Mouse (Mus musculus): ENCODE measurements around the gene Mtcl1. TPM values are rescaled to one million over a fixed set of nuclear protein-coding genes. Genes with fewer than 3 reads are reported as not detected.

The Mtcl1 gene
- polyA plus RNA-seq, 1 experiment: 35.6 TPM

DNA sequence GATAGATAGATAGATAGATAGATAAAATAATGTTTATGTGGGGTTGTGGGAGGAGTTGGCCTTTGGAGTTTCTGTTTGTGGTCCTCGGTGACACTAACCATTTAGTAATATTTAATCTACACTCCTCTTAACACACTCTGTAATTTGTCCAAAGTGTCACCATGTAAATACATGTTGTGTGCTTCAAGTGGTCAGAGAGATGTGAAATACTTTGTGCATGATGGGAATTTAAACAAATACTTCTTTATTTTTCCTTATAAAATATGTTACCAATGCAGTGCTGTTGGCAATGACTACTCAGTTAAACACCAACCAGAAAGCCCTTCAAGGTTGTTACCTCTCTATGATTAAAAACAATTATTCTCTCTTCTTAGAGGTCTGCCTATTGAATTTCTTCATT is 83.9 kb downstream of the Mtcl1 start:
- DNase-seq (ENCODE audit: extremely low spot score in 1 of 2, low spot score in 1 of 2): no peak

GRCm38 (mm10) chr17:66365293-66365642 is 84.3 kb downstream of the Mtcl1 start:
- no peak for DNase-seq (ENCODE audit: extremely low spot score in 1 of 2, low spot score in 1 of 2)

GRCm38 (mm10) chr17:66364525-66365292 is 84.8 kb downstream of the Mtcl1 start:
- DNase-seq (ENCODE audit: extremely low spot score in 1 of 2, low spot score in 1 of 2): peak in 1 of 2 experiments; percentile 76

DNA sequence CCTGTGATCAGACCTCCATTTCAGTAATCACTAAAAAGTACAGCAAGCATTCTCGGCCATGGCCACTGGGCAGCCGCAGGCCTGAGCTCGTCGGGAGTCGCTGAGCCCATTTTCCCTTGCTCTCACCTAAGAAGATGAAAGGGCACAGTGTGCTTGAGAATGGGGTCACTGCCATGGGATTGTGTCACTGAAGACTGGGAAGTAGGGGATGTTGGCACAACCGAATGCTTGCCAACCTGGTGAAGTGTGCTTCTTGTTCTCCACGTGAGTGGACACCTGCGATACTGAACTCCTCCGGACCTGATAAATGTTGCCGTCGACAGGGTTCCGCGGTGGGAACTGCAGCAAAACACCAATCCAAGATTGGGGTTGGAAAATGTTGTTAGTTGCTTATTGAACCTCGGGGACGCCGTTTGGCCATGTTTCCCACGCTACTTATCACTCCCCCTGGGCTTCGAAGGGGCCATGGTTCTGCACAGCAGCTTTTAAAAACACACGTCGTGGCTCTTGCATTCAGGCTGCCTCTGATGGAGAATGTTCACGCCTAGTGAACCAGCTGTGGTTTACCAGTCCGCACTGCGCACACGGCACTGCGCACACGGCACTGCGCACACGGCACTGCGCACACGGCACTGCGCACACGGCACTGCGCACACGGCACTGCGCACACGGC is 85.6 kb downstream of the Mtcl1 start:
- DNase-seq (ENCODE audit: extremely low spot score in 1 of 2, low spot score in 1 of 2): no peak

DNA sequence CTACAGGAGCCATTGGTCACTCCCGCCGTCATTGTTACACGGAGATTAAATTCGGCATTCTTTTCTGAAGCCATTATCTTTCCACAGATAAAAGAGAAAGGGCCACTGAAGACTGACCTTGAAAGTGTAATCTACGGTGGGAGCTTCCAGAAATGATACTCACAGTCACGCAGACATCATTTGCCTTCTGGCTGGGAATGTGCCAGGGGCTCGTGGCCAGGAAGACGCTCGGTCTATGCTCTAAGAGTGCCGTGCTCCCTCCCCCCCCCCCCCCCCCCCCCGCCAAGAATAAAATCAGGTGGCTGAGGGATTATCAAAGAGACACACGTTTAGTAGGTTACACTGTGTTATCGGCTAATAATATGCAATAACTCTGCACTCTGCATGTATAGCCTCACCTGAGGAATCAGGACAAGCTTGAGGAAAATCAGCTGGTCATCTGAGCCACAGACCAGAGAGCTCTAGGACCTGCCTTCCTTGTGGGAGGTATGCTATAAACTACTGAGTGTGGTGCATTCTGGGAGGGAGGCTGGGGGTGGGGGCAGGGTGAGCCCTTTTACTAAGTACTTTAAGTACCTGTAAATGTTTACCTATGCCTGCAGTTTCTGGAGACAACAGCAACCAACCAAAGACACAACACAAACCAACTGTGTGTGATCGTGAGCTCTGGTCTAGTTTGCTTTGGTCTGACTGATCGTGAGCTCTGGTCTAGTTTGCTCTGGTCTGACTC is 87.1 kb downstream of the Mtcl1 start:
- DNase-seq (ENCODE audit: extremely low spot score in 1 of 2, low spot score in 1 of 2): no peak

DNA sequence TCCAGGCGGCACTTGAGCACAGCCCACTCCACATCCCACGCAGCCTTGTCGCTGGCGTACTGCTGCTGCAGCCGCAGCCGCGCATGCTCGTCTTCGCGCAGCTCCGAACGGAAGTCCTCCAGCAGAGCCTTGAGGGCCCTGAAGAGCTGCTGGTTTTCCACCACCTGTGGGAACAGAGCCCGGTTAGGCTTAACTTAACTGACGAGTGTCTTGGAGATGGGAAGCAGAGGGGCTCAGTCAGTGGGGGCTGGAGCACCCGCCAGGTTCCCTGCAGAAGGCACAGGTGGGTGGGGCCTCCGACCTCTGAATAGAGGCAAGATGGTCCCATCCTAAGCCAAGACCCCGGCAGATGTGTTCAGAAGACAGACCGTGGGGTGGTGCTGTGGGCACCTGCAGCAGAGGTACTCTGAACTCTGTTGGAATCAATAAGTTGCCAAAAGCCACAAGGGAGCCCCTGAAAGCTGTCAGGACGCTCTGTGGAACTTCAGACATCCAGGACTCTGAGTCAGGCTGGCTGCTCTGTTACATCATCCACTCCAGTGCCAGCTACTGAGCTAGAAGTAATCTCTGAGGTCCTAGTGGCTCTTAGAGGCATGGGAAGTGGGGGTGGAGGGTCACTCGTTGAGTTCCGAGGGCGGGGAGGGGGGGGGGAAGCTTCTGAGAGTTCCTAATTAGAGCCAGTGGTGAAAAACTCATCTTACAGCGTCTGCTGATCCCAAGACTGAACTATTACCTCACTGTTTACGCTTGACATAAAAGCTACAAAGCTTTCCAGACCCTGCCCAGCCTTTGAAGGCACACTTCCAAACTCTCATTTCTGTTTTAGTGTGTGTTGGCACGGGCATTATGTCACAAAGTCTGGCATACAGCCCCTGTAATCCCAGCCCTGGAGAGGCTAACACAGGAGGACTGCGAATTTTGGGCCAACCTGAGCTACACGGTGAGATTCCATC is 91.2 kb downstream of the Mtcl1 start:
- peak in 1 of 2 experiments; percentile 61 for DNase-seq (ENCODE audit: extremely low spot score in 1 of 2, low spot score in 1 of 2)

DNA sequence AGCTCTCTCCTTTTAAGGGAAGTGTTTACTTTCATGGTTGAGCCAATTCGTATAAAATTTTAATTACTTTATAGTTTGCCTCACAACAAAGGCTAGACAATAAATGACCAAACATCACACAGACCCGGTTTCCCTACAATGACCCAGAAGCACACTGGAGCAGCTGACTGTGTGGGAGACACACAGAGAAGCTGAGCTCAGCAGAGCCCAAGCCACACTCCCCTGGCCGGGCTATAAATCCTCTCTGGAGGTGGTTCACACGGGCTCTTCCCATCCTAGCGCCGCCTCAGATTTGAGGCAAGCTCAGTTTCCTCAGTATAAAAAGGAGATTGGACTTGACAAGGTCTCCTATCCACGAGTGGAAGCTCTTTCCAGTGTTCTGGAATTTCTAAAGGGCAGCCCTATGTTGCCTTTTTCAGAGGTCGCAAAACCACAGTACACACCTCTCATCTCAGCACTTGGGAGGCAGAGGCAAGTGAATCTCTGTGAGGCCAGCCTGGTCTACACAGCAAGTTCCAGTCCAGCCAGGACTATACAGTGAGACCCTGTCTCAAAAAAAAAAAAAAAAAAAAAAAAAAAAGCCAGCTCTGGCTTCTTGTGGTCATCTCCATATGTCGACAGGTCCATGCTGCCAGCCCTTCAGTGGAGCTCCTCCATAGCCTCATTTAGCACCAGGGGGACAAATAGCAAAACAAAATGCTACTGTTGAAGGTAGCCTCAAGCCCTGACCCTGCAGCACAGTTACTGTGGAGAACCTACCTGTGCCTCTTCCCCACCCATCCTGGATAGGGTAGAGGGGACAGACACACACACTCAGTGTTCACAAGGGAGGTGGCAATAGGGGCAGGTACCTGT is 92.2 kb downstream of the Mtcl1 start:
- no peak for DNase-seq (ENCODE audit: extremely low spot score in 1 of 2, low spot score in 1 of 2)

DNA sequence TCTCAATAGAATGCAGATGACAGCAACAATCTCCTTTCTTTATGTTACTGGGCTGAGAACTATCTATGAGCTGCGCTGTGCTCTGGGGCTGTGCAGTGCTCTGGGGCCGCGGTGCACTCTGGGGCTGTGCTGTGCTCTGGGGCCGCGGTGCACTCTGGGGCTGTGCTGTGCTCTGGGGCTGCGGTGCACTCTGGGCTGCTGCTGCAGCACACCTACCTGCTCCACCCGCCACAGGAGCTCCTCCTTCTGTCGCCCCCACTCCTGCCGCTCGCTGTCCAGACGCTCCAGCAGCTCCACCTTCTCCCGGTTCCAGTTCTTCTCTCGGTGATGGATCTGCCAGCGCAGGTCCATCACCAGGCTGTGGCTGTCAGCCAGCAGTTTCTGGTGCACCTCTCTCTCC is 95.6 kb downstream of the Mtcl1 start:
- DNase-seq (ENCODE audit: extremely low spot score in 1 of 2, low spot score in 1 of 2): no peak

DNA sequence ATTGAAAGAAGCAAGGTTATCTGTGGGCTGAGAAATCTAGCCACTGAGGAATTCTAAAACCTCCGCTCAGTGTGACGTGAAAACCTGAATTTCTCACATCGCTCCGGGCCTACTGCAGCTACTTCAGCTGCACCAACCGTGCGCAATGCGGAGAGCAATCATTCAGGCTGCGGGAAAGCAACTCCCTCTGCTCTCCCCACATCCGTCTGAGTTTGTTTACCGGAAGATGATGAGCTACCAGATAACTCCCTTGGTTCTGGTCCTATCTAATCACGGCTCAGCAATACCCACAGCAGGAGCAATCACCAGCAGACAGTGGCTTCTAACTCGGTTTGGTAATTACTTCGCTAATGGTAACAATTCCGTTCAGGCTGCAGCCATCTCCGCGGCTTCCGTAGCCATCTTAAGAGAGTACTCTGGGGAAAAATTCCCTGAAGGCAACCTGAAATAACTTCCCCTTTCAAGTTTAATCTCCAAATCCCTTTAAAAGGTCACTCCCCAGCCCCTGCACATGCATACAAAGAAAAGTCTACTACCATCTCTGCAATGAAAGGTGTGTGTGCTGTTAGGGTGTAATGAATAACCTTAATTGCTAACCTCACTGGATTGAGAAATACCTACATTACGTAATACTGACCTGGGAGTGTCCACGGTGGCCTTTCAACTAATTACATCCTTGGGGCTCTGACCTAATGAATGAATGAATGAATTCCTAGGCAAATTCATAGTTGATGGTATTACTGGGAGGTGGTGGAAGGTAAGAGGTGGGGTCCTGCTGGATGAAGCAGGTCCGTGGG is 96.5 kb downstream of the Mtcl1 start:
- DNase-seq (ENCODE audit: extremely low spot score in 1 of 2, low spot score in 1 of 2): no peak

GRCm38 (mm10) chr17:66352219-66352618 is 97.3 kb downstream of the Mtcl1 start:
- DNase-seq (ENCODE audit: extremely low spot score in 1 of 2, low spot score in 1 of 2): peak in 1 of 2 experiments; percentile 53

DNA sequence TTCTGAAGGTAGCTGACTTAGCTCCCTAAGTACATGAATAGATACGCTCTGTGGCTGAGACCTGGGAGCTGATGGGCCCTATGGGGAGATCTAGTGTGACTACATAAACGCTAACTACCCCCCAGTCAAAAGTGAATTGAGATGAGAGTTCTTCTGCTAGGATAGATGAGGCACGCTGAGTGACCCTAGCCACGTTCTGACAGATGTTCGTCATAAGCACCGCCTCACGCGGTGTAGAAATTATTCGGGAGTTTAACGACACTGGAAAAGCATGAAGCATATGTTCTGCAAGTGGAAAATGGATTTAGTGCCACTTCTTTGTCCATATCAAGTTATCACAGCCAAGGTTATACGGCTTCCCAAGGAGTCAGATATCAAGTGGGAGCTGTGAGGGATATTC is 98.9 kb downstream of the Mtcl1 start:
- no peak for DNase-seq (ENCODE audit: extremely low spot score in 1 of 2, low spot score in 1 of 2)

- DNase-seq (ENCODE audit: extremely low spot score in 1 of 2, low spot score in 1 of 2): peak; percentile 83 to 91
Observed at GRCm38 (mm10) chr17:66350127-66350526, 99.4 kb downstream of the Mtcl1 start.

DNA sequence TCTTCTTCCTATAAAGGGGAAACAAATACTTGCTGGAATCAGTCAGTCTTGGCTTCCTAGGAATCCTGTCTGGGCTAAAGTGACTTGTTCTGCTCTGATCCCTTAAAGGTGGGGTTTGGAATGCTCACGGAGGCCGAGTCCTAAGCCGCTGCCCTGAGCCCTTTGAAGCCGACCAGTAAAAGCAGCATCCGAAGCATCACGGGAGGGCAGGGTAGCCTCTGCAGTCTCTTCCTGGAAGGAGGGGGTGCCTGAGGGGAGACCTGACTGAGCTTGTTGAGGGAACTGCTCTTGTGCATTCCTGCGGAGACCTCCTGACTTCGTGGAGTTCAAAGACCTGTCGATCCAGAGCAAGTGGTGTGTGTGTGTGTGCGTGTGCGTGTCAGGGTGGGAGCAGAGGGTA is 103.2 kb downstream of the Mtcl1 start:
- DNase-seq (ENCODE audit: extremely low spot score in 1 of 2, low spot score in 1 of 2): no peak

DNA sequence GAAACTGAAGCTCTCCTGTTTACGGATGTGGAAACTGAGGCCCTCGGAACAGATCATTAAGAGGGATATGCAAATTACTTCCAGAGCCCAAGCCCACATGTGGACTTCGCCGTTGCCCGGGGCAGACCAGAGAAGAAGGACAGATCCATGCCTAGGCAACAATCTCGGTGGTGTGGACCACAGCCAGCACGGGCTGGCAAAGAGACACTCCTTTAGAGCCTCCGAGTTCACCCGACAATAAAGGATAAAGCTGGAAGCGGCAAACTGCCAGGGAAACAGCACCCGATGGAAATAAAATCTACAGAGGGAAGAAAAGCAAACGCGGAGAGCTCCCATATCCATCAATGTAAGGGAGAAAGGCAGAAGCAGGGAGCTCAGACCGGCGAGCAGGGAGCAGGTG is 103.9 kb downstream of the Mtcl1 start:
- DNase-seq (ENCODE audit: extremely low spot score in 1 of 2, low spot score in 1 of 2): no peak

- DNase-seq (ENCODE audit: extremely low spot score in 1 of 2, low spot score in 1 of 2): no peak
Observed at GRCm38 (mm10) chr17:66342932-66343331, 106.6 kb downstream of the Mtcl1 start.

DNA sequence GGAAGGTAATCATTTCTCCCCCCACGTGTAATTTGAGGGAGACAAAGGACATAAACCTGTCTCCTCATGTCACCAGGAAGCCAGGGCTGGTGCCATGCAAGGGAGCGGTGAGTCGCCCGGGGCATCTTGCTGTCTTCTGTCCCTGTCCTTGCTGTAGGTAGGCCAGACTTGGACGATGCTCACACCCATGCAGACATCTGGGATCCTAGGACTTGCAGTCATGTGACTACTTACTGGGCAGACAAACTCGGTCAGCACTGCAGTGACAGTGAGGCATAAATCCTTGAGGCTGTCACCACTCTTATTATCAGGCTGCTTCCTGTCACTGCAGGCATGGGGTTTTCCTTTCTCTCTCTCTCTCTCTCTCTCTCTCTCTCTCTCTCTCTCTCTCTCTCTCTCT is 107.9 kb downstream of the Mtcl1 start:
- DNase-seq (ENCODE audit: extremely low spot score in 1 of 2, low spot score in 1 of 2): no peak

- no peak for DNase-seq (ENCODE audit: extremely low spot score in 1 of 2, low spot score in 1 of 2)
Observed at GRCm38 (mm10) chr17:66340798-66341197, 108.8 kb downstream of the Mtcl1 start.

DNA sequence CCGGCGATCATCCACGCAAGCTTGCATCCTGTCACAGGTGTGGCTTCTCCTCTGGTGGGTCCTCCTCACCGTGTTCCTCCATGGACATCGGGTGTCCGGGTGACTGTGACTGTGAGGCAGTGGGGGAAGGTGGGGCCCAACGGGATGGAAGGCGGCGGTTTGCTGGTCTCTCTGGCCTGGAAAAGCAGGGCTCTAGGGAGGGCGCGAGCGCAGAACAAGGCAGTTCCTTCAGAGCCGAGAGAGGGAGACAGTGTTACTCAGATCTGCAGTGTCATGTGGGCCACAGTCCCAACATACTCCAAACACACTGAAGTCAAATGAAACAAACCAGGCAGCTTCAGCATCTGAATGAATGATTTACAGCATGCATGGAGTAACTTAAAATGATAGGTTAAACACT is 111.6 kb downstream of the Mtcl1 start:
- DNase-seq (ENCODE audit: extremely low spot score in 1 of 2, low spot score in 1 of 2): no peak

GRCm38 (mm10) chr17:66335568-66335967 is 114.0 kb downstream of the Mtcl1 start:
- no peak for DNase-seq (ENCODE audit: extremely low spot score in 1 of 2, low spot score in 1 of 2)

Data from frontal cortex, adult 2 months (tissue).